Mouse (Mus musculus): ENCODE data around the gene Sar1a. TPM values are rescaled to one million over a fixed set of nuclear protein-coding genes. Genes with fewer than 3 reads are reported as not detected.

Gene Sar1a
- polyA plus RNA-seq, 1 experiment from 2014 or later, result 192 TPM

DNA sequence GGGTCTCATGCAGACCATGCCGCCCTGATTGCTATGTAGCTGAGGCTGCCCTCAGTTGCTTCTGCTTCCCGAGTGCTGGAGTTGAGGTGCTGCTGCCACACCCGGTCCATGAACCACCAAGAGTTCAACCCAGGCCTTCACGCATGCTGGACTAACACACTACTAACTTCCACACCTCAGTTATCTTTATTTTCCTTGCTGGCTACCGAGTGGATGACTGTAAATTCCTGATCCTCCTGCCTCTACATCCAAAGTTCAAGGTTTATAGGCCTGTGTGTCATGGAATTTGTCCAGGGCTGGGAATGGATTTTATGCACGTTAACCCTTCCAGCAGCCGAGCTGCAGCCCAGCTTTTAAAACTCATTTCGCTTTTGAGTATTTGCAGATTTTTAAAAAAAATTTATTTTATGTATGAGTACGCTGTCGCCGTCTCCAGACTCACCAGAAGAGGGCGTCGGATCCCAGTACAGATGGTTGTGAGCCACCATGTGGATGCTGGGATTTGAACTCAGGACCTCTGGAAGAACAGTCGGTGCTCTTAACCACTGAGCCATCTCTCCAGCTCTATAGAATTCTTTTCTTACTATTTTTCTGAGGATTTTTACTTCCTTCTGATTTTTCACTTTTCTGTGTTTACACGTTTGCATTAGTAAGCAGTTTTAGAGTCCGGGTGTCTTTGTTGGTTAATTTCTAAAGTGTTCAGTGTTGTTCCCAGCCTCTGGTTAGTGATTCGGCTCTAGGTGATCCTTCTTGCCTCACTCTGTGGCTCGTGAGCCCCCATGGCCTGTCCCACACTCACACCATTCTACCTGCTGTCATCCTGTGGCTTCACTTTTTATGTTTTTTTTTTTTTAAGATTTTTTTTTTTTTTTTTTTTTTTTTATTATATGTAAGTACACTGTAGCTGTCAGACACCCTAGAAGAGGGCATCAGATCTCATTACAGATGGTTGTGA is 22.9 kb upstream of the Sar1a start:
- no peaks in the 10 kb centered on the region for H3K4me1 ChIP-seq (replicated peaks)
- H3K9ac ChIP-seq, result no peak overlapping the region
- H3K4me2 ChIP-seq (replicated peaks), result 0 out of 2 replicates have a peak overlapping the region, but pooled peaks have one; percentile 22
- no peaks in the 10 kb centered on the region for H3K9me3 ChIP-seq
- no peaks in the 10 kb centered on the region for H3K27me3 ChIP-seq (replicated peaks)
- peak; percentile 89 for ATAC-seq
- 74% methylated on average over 18 of the region's 18 CpGs for WGBS
- peaks cover 12% of the 10 kb centered on the region for H3K36me3 ChIP-seq
- no peak overlapping the region for H3K4me3 ChIP-seq (replicated peaks)
- peak overlapping the region; percentile 58 for H3K27ac ChIP-seq

DNA sequence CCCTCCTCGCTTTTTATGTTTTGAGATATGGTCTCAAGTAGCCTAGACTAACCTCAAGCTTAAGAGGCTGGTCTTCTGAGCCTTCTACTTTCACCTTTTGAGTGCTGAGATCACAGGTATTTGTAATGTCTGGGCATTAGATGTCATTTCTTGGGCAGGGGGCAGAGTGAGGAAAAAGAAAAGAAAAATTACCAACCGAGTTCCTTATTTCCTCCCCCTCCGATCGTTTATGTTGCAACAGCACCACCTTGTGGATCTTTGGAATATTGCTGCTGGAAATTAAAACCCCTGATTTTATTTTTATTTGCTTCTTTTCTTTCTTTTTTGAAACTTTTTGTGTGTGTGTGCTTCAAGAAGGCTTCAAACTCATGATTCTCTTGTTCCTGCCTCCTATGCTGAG is 22.1 kb upstream of the Sar1a start:
- H3K27ac ChIP-seq, result no peak overlapping the region
- 29% methylated on average over 4 of the region's 4 CpGs for WGBS

DNA sequence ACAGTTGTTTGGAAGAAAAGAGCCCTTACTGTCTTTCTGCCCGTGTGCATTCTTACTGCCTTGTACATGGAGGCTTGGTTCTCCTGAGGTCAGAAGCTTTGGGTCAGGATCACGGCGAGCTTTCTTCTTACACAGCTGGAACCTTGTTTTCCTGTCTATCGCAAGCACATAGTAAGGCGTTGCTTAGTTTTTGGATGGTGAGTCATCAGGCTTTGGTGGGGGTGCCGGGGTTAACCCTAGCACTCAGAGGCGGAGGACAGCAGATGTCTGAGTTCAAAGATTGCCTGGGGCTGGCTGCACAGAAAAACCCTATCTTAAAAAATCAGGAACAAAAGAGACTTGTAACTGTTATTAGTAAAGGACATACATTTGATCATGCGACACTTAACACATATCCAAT is 18.2 kb upstream of the Sar1a start:
- no peaks in the 10 kb centered on the region for H3K27me3 ChIP-seq (replicated peaks)
- WGBS, result 73% methylated on average over 8 of the region's 8 CpGs
- H3K9ac ChIP-seq, result no peak overlapping the region
- no peak overlapping the region for H3K4me3 ChIP-seq (replicated peaks)
- peaks cover 12% of the 10 kb centered on the region for H3K36me3 ChIP-seq
- no peak overlapping the region for H3K27ac ChIP-seq
- no peaks in the 10 kb centered on the region for H3K9me3 ChIP-seq
- H3K4me2 ChIP-seq (replicated peaks), result no peak overlapping the region
- ATAC-seq, result no peak
- H3K4me1 ChIP-seq (replicated peaks), result no peaks in the 10 kb centered on the region

More for the DNA sequence above, 22.1 kb upstream of the Sar1a start:
- no peak overlapping the region for H3K9ac ChIP-seq
- H3K4me3 ChIP-seq (replicated peaks), result no peak overlapping the region
- H3K4me2 ChIP-seq (replicated peaks), result no peak overlapping the region
- no peaks in the 10 kb centered on the region for H3K9me3 ChIP-seq
- H3K27me3 ChIP-seq (replicated peaks), result no peaks in the 10 kb centered on the region
- no peak for ATAC-seq
- H3K36me3 ChIP-seq, result peaks cover 12% of the 10 kb centered on the region
- no peaks in the 10 kb centered on the region for H3K4me1 ChIP-seq (replicated peaks)

DNA sequence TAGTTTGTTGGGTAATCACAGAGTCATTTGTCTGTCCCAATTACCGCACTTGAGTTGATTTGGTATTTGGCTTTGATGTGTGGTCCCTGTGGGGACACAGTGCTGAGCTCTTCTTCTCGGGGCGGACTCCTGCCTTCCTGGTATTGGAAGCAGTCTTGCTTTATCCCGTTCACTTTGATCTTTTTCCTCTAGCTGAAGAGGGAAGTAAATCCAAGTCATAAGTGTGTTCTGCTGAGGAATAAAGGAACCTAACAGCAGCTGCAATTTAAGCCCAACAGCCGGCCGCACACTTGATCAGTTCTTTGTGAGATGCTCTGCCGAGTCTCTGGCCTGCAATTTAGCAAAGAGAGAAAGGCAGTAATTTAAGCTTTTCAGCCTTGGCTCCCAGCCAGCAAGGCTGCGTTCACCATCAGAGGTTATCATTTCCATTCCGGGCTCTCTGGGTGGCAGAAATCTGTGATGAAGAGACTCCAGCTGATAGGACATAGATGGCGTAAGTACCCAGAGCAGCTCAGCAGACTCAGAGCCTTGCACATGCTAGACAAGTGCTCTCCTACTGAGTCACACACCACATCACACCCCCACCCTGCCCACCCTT is 17.6 kb upstream of the Sar1a start:
- H3K4me2 ChIP-seq (replicated peaks), result no peak overlapping the region
- H3K27ac ChIP-seq, result no peak overlapping the region
- no peak overlapping the region for H3K9ac ChIP-seq
- WGBS, result 70% methylated on average over 10 of the region's 10 CpGs
- H3K9me3 ChIP-seq, result no peaks in the 10 kb centered on the region
- ATAC-seq, result no peak
- H3K4me1 ChIP-seq (replicated peaks), result no peaks in the 10 kb centered on the region
- peaks cover 12% of the 10 kb centered on the region for H3K36me3 ChIP-seq
- no peak overlapping the region for H3K4me3 ChIP-seq (replicated peaks)
- no peaks in the 10 kb centered on the region for H3K27me3 ChIP-seq (replicated peaks)

DNA sequence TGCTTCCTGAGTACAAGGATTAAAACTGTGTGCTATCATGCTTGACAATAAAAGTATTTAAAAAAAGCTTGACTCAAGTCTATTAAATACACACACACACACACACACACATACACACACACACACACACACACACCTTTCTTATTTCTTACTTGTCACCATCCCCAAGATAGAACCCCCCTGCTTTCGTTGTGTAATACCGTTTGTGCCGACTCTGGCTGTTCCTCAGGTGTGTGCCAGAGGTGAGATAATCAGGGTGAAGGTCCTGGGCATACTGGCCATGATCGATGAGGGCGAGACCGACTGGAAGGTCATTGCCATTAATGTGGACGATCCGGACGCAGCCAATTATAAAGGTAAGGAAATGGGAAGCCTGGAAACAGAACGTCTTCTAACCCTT is 15.0 kb upstream of the Sar1a start:
- Histone ChIP-seq H3K27ac (no peak overlapping the region), H3K9ac (no peak overlapping the region), H3K27me3 (replicated peaks) (no peaks in the 10 kb centered on the region), H3K9me3 (no peaks in the 10 kb centered on the region), H3K4me2 (replicated peaks) (no peak overlapping the region), H3K4me1 (replicated peaks) (no peaks in the 10 kb centered on the region), H3K36me3 (peaks cover 12% of the 10 kb centered on the region; the same call in 1 of the 2 replicates), H3K4me3 (replicated peaks) (no peak overlapping the region)
- no peak for ATAC-seq
- WGBS, result 95% methylated on average over 10 of the region's 10 CpGs

DNA sequence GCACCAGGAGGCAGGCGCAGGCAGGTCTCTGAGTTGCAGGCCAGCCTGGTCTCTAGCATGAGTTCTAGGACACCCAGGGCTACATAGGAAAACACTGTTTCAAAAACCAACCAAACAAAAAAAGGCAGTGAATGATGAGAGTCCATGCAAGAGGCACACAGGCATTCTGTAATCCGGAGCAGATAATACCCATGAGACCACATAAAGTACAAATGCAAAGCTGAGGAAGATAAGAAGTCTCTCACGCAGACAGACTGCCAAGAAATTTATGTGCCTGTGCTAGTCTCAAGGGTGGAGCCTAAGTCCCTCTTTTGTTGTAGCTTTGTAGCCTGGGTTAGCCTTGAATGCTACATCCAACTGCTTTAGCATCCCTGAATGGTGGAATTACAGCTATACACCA is 14.4 kb upstream of the Sar1a start:
- H3K9ac ChIP-seq, result no peak overlapping the region
- H3K4me2 ChIP-seq (replicated peaks), result no peak overlapping the region
- WGBS, result 89% methylated on average over 3 of the region's 3 CpGs
- H3K4me3 ChIP-seq (replicated peaks), result no peak overlapping the region
- no peaks in the 10 kb centered on the region for H3K4me1 ChIP-seq (replicated peaks)
- no peak overlapping the region for H3K27ac ChIP-seq
- no peaks in the 10 kb centered on the region for H3K9me3 ChIP-seq
- H3K27me3 ChIP-seq (replicated peaks), result no peaks in the 10 kb centered on the region
- no peak for ATAC-seq
- H3K36me3 ChIP-seq, result peaks cover 17% of the 10 kb centered on the region; the same call in 1 of the 2 replicates

DNA sequence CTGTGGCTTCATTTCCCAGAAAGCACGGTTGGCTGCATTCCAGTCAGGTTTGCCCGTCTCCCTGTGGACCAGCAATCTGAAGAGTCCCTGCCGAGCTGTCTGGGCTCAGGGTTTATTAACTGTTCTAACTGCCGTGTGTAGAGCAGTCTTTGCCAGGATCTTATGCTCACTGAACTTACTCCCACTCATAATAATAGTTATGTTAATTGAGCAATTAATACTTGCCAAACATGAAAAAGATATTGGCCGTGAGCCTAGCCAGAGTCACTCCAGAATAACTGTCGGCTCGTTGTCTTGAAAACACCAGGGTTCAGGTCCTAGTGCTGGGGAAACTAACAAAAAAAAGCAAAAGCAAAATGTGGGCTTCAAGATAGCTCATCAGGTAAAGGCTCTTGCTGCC is 10.8 kb upstream of the Sar1a start:
- Histone ChIP-seq H3K9me3 (no peaks in the 10 kb centered on the region), H3K9ac (no peak overlapping the region), H3K27me3 (replicated peaks) (no peaks in the 10 kb centered on the region), H3K4me2 (replicated peaks) (no peak overlapping the region), H3K36me3 (peaks cover 28% of the 10 kb centered on the region), H3K4me3 (replicated peaks) (no peak overlapping the region), H3K4me1 (replicated peaks) (no peaks in the 10 kb centered on the region), H3K27ac (no peak overlapping the region)
- no peak for ATAC-seq
- 87% methylated on average over 7 of the region's 7 CpGs for WGBS

DNA sequence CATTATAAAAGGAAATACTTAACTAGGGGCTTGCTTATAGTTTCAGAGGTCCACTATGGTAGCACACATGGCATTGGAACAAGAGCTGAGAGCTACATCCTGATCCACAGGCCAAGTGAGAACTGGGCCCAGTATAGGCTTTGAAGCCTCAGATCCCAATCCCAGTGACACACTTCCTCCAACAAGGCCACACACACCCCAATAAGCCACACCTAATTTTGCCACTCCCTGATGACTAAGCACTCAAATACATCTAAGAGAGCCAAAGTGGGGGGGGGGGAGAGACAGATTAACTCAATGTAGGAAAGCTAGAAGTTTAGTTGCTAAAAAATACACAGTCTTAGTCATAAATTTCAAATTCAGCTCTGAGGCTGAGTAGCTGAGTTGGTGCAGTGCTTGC is 10.2 kb upstream of the Sar1a start:
- Histone ChIP-seq H3K9ac (no peak overlapping the region), H3K27me3 (replicated peaks) (no peaks in the 10 kb centered on the region), H3K36me3 (peaks cover 33% of the 10 kb centered on the region), H3K27ac (no peak overlapping the region), H3K9me3 (no peaks in the 10 kb centered on the region), H3K4me2 (replicated peaks) (no peak overlapping the region), H3K4me3 (replicated peaks) (no peak overlapping the region), H3K4me1 (replicated peaks) (no peaks in the 10 kb centered on the region)
- no peak for ATAC-seq

DNA sequence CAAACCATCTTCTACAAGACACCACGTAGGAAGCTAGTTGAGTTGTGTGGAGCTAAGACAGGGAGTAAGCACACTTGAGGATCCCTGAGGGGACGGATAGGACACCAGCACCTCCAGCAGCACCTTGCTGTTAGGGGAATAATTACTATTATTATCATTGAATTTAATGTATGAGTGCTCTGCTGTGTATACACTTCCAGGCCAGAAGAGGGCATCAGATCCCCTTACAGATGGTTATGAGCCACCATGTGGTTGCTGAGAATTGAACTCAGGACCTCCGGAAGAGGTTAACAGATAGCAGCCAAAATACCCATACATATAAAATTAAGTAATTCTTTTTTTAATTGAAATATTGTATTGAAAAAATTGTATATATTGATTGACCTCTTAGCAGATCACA is 9.3 kb upstream of the Sar1a start:
- no peak overlapping the region for H3K27ac ChIP-seq
- peaks cover 37% of the 10 kb centered on the region for H3K36me3 ChIP-seq
- H3K9me3 ChIP-seq, result no peaks in the 10 kb centered on the region
- no peaks in the 10 kb centered on the region for H3K27me3 ChIP-seq (replicated peaks)
- H3K4me2 ChIP-seq (replicated peaks), result no peak overlapping the region
- no peak overlapping the region for H3K4me3 ChIP-seq (replicated peaks)
- no peak for ATAC-seq
- WGBS, result 94% methylated on average over 3 of the region's 3 CpGs
- no peaks in the 10 kb centered on the region for H3K4me1 ChIP-seq (replicated peaks)
- no peak overlapping the region for H3K9ac ChIP-seq

DNA sequence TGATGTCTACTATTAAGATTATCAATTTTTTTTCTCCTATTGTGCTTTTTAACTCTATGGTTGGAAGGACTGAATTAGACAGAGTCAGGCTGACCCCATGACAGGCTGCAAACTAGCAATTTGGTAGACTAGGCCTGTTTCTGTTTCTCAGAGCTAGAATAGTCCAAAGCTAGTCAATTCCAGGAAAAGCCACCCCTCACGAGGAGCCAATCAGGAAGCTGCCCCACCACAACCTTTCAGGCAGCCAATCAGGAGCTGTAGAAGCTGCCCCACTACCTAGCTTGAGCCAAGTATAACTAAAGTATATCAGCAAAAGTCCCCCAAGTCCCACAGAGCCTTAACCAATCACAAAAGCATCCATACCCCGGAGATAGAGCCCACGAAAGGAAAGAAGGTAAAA is 4.2 kb upstream of the Sar1a start:
- 78% methylated on average over 3 of the region's 3 CpGs for WGBS
- Histone ChIP-seq H3K4me3 (replicated peaks) (no peak overlapping the region), H3K4me1 (replicated peaks) (peaks cover 3% of the 10 kb centered on the region; the same call in 1 of the 2 replicates), H3K9me3 (no peaks in the 10 kb centered on the region), H3K9ac (no peak overlapping the region), H3K36me3 (peaks cover 22% of the 10 kb centered on the region), H3K27me3 (replicated peaks) (no peaks in the 10 kb centered on the region), H3K27ac (no peak overlapping the region), H3K4me2 (replicated peaks) (no peak overlapping the region)
- ATAC-seq, result no peak

DNA sequence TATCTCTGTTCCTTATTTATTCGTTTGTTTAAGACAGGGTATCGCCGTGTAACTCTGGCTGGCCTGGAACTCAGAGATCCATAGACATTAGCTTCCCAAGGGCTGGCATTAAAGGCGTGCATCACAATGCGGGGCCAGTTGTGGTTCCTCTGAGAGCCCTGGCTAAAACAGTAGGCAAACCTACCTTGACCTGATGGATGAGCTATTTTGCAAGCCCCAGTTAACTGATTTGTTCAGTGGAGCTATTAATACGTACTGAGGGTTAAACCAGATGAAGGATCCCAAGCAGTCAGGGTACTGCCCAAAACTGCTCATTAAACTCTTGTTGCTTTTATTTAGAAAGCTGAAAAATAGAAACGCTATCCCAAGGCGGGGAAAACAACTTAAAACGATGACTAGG is 554 bp upstream of the Sar1a start:
- no peaks in the 10 kb centered on the region for H3K9me3 ChIP-seq
- peaks cover 9% of the 10 kb centered on the region for H3K4me1 ChIP-seq (replicated peaks)
- peak overlapping the region; percentile 61 for H3K9ac ChIP-seq
- ATAC-seq, result peak; percentile 7
- no peaks in the 10 kb centered on the region for H3K27me3 ChIP-seq (replicated peaks)
- H3K27ac ChIP-seq, result peak overlapping the region; percentile 78
- peaks cover 10% of the 10 kb centered on the region; the same call in 1 of the 2 replicates for H3K36me3 ChIP-seq
- H3K4me2 ChIP-seq (replicated peaks), result peak overlapping the region; percentile 77
- peak overlapping the region; percentile 86 for H3K4me3 ChIP-seq (replicated peaks)
- WGBS, result 32% methylated on average over 9 of the region's 9 CpGs

DNA sequence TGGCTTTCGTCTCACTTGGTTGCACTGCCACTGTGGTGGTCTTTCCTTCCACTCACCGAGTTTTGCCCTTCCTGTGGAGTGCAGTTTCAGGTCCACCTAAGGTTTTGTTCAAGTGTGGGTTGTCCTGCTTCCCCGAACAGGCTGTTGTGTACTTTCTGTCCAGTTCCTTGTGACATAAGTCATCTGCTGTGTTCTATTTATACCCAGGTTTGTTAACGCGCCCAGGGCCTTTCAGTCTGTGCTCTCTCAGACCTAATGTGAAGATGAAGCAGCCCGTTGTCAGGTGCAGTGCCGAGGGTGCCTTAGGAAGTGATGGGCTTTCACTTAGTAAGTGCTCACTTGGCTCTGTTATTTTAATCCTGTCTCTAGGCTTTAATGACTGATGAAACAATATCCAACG is 9.3 kb downstream of the Sar1a start:
- H3K27ac ChIP-seq, result no peak overlapping the region
- no peak for ATAC-seq
- no peak overlapping the region for H3K4me2 ChIP-seq (replicated peaks)

More for the DNA sequence above, 9.3 kb downstream of the Sar1a start:
- Histone ChIP-seq H3K9me3 (no peaks in the 10 kb centered on the region), H3K9ac (no peak overlapping the region), H3K36me3 (peaks cover 62% of the 10 kb centered on the region), H3K4me3 (replicated peaks) (no peak overlapping the region), H3K4me1 (replicated peaks) (no peaks in the 10 kb centered on the region), H3K27me3 (replicated peaks) (no peaks in the 10 kb centered on the region)
- 84% methylated on average over 8 of the region's 8 CpGs for WGBS
